ENCODE assay signal across 9 mouse cellular contexts in the genomic region with DNA sequence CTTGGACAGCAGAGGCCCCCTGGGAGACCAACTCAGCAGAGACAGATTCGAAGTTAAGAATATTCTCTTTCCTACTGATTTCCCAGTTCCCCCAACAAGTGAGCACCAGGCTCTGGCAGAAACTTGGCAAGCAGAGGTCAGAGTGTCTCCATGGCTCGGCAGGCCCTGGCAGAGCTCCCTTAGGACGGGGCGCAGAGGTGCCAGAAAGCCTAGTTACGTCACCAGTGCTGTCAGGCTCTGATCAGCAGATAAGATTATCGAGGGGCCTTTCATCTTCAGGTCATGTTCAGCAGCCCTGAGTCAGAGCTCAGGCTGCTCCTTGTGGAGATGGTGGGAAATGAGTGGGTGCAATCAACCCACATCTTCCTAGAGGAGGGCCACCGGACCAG.
DNase-seq lines count a peak whose midpoint lies in the region; ATAC-seq lines count a peak whose summit lies in the region.
"Had no signal": no experiment of that assay in that cellular context is flagged by ENCODE, and none has a peak within 500 bp of the region (broad histone marks: within the 10 kb centered on the region; RNA-seq: fewer than 3 reads in every experiment).

No protein-coding gene starts in this region.

- H3K4me2 ChIP-seq in midbrain, embryonic 11.5 days, result no peak overlapping the region
- H3K4me2 ChIP-seq: liver, embryonic 12.5 days had no signal

- intact Hi-C loops in heart, postnatal 14 days (cut with DNase I), result no loop called here
- intact Hi-C loops in left cerebral cortex, postnatal 36 days (cut with DNase I), result no loop called here

- H3K4me1 ChIP-seq in midbrain, embryonic 11.5 days (ENCODE audit: control insufficient read depth, insufficient read depth, low read length), result no peaks in the 10 kb centered on the region

- ATAC-seq in cerebellum, adult (ENCODE audit: insufficient number of reproducible peaks, low FRiP score, low TSS enrichment), result peak; percentile 51; the same call in 1 of the 2 replicates
- ATAC-seq in midbrain, embryonic 11.5 days (ENCODE audit: low FRiP score), result no peak
- ATAC-seq: liver, embryonic 12.5 days had no signal

- H3K27me3 ChIP-seq in midbrain, embryonic 11.5 days (ENCODE audit: control insufficient read depth, insufficient read depth, low read length), result no peaks in the 10 kb centered on the region
- H3K27me3 ChIP-seq: liver, embryonic 12.5 days had no signal

- H3K36me3 ChIP-seq in midbrain, embryonic 11.5 days (ENCODE audit: control insufficient read depth, insufficient read depth, low read length), result no peaks in the 10 kb centered on the region
- H3K36me3 ChIP-seq: liver, embryonic 12.5 days had no signal

- DNase-seq in cerebellum, adult 8-10 months, result no peak
- peak; percentile 38 to 46 for DNase-seq in right cerebral cortex, postnatal 10 days (ENCODE audit: low spot score in 2 of 2)
- no peak for DNase-seq in right cerebral cortex, postnatal 36 days (ENCODE audit: low spot score in 2 of 2)
- DNase-seq in heart, postnatal 14 days, result peak; percentile 22 to 28
- peak; percentile 32 for DNase-seq in urinary bladder, postnatal 25 days (ENCODE audit: low spot score)
- no peak for DNase-seq in midbrain, embryonic 11.5 days (ENCODE audit: low spot score, missing footprints)
- no peak for DNase-seq in left cerebral cortex, postnatal 36 days (ENCODE audit: low spot score in 2 of 2)

- H3K9ac ChIP-seq in midbrain, embryonic 11.5 days (ENCODE audit: low read length), result no peak overlapping the region
- H3K9ac ChIP-seq: liver, embryonic 12.5 days had no signal

- WGBS in midbrain, embryonic 11.5 days, result 90% methylated on average over 7 of the region's 7 CpGs

- H3K4me3 ChIP-seq in midbrain, embryonic 11.5 days (ENCODE audit: low read depth, low read length), result no peak overlapping the region
- H3K4me3 ChIP-seq: liver, embryonic 12.5 days had no signal

- no peaks in the 10 kb centered on the region for H3K9me3 ChIP-seq in midbrain, embryonic 11.5 days (ENCODE audit: control insufficient read depth, low read length)
- H3K9me3 ChIP-seq: liver, embryonic 12.5 days had no signal

- no peak overlapping the region for H3K27ac ChIP-seq in midbrain, embryonic 11.5 days (ENCODE audit: low read depth, low read length)
- H3K27ac ChIP-seq: liver, embryonic 12.5 days had no signal

Comparison
In these comparisons a context has a peak if more than half of its experiments do, and no peak if none do; other contexts are left out.
1. DNase-seq: peak in right cerebral cortex, postnatal 10 days (2 of 2), heart, postnatal 14 days (2 of 2) and urinary bladder, postnatal 25 days (single experiment); none in cerebellum, adult 8-10 months (single experiment), right cerebral cortex, postnatal 36 days (0 of 2), midbrain, embryonic 11.5 days (single experiment) and left cerebral cortex, postnatal 36 days (0 of 2).